Mouse (Mus musculus) heart, embryonic 10.5 days (tissue): ENCODE results near the gene Leprot. TPM values are rescaled to one million over a fixed set of nuclear protein-coding genes. Genes with fewer than 3 reads are reported as not detected.

ENCODE experiments used
- DNase-seq: peaks from one replicate; pipeline ENCODE4 v3.0.0-alpha.2; 2017; ENCODE audit warnings: low spot score
- H3K27ac ChIP-seq: fragments of 300-500 bp; sonication (generic); 2 replicates; pipeline ENCODE4 v1.5.1; 2016; ENCODE audit warnings: mild to moderate bottlenecking
- H3K27me3 ChIP-seq: fragments of 300-500 bp; sonication (generic); 2 replicates; pipeline ENCODE4 v1.6.1; 2016; ENCODE audit warnings: mild to moderate bottlenecking; ENCODE audit not compliant: poor library complexity, insufficient read depth, severe bottlenecking
- H3K36me3 ChIP-seq: fragments of 300-500 bp; sonication (generic); 2 replicates; pipeline ENCODE4 v1.6.1; 2016; ENCODE audit warnings: mild to moderate bottlenecking, moderate library complexity
- H3K4me1 ChIP-seq: fragments of 300-500 bp; sonication (generic); 2 replicates; pipeline ENCODE4 v1.6.1; 2016; ENCODE audit warnings: mild to moderate bottlenecking
- H3K4me3 ChIP-seq: fragments of 300-500 bp; sonication (generic); 2 replicates; pipeline ENCODE4 v1.5.1; 2016; ENCODE audit warnings: mild to moderate bottlenecking, moderate library complexity
- H3K9me3 ChIP-seq: fragments of 300-500 bp; sonication (generic); 2 replicates; pipeline ENCODE4 v1.6.1; 2016; ENCODE audit warnings: mild to moderate bottlenecking, moderate library complexity
- whole genome bisulfite sequencing: fragments of 180-500 bp; shearing (Covaris S2); methylation state at CpG from one replicate; pipeline ENCODE4 v1.1.7; 2016; 5-methylcytosine and 5-hydroxymethylcytosine counted together
- polyA plus RNA-seq: library from polyadenylated mRNA; unstranded; fragments of >200 nt; fragmentation: Nextera tagmentation; extraction: Ambion mirVana; gene quantifications from 2 replicates; pipeline ENCODE4 v1.2.1, GENCODE M21; 2016

The Leprot gene
- polyA plus RNA-seq, 1 experiment from 2014 or later = 75.2 TPM

- Histone ChIP-seq H3K4me1 (peaks cover 11% of the 10 kb centered on the region; the same call in 1 of the 2 replicates), H3K4me3 (peak overlapping the region; percentile 85), H3K27me3 (no peaks in the 10 kb centered on the region), H3K9me3 (no peaks in the 10 kb centered on the region), H3K36me3 (no peaks in the 10 kb centered on the region), H3K27ac (peak overlapping the region; percentile 96)
- under 1% methylated on average over 8 of the region's 8 CpGs for WGBS
- no peak for DNase-seq
Measured at GRCm38 (mm10) chr4:101646857-101647195, 692 bp upstream of the Leprot start.

GRCm38 (mm10) chr4:101647976-101648642 lies 591 bp downstream of the Leprot start:
- H3K27ac ChIP-seq = peak overlapping the region; percentile 96
- H3K4me1 ChIP-seq = peaks cover 11% of the 10 kb centered on the region; the same call in 1 of the 2 replicates
- no peaks in the 10 kb centered on the region for H3K27me3 ChIP-seq
- DNase-seq = no peak
- no peaks in the 10 kb centered on the region for H3K9me3 ChIP-seq
- H3K36me3 ChIP-seq = no peaks in the 10 kb centered on the region
- H3K4me3 ChIP-seq = peak overlapping the region; percentile 85
- WGBS = 1% methylated on average over 20 of the region's 20 CpGs

GRCm38 (mm10) chr4:101648745-101649144 lies 1.2 kb downstream of the Leprot start:
- peak overlapping the region; percentile 85 for H3K4me3 ChIP-seq
- no peaks in the 10 kb centered on the region for H3K27me3 ChIP-seq
- 84% methylated on average over 1 of the region's 1 CpGs for WGBS
- peak overlapping the region; percentile 96; the same call in 1 of the 2 replicates for H3K27ac ChIP-seq
- no peaks in the 10 kb centered on the region for H3K9me3 ChIP-seq
- no peak for DNase-seq
- H3K4me1 ChIP-seq = peaks cover 11% of the 10 kb centered on the region; the same call in 1 of the 2 replicates
- no peaks in the 10 kb centered on the region for H3K36me3 ChIP-seq

GRCm38 (mm10) chr4:101650961-101651360 lies 3.4 kb downstream of the Leprot start:
- Histone ChIP-seq H3K4me1 (peaks cover 11% of the 10 kb centered on the region; the same call in 1 of the 2 replicates), H3K4me3 (no peak overlapping the region), H3K27ac (no peak overlapping the region), H3K36me3 (no peaks in the 10 kb centered on the region), H3K9me3 (no peaks in the 10 kb centered on the region), H3K27me3 (no peaks in the 10 kb centered on the region)
- 86% methylated on average over 2 of the region's 2 CpGs for WGBS
- DNase-seq = no peak

GRCm38 (mm10) chr4:101654256-101654655 lies 6.7 kb downstream of the Leprot start:
- H3K27me3 ChIP-seq = no peaks in the 10 kb centered on the region
- peaks cover 11% of the 10 kb centered on the region; the same call in 1 of the 2 replicates for H3K36me3 ChIP-seq
- DNase-seq = no peak
- H3K9me3 ChIP-seq = no peaks in the 10 kb centered on the region
- H3K4me1 ChIP-seq = no peaks in the 10 kb centered on the region
- WGBS = 84% methylated on average over 6 of the region's 6 CpGs
- no peak overlapping the region for H3K27ac ChIP-seq
- no peak overlapping the region for H3K4me3 ChIP-seq

- no peaks in the 10 kb centered on the region for H3K27me3 ChIP-seq
- no peaks in the 10 kb centered on the region for H3K4me1 ChIP-seq
- H3K9me3 ChIP-seq = no peaks in the 10 kb centered on the region
- H3K4me3 ChIP-seq = no peak overlapping the region
- H3K36me3 ChIP-seq = peaks cover 18% of the 10 kb centered on the region
- DNase-seq = no peak
- WGBS = 72% methylated on average over 4 of the region's 4 CpGs
- H3K27ac ChIP-seq = no peak overlapping the region
Measured at GRCm38 (mm10) chr4:101654788-101655414, 7.4 kb downstream of the Leprot start.

- H3K4me1 ChIP-seq = no peaks in the 10 kb centered on the region
- no peak overlapping the region for H3K4me3 ChIP-seq
- H3K27me3 ChIP-seq = no peaks in the 10 kb centered on the region
- H3K36me3 ChIP-seq = peaks cover 21% of the 10 kb centered on the region
- peak; percentile 64 for DNase-seq
- 69% methylated on average over 7 of the region's 7 CpGs for whole genome bisulfite sequencing
- H3K27ac ChIP-seq = 0 out of 2 replicates have a peak overlapping the region, but pooled peaks have one; percentile 29
- no peaks in the 10 kb centered on the region for H3K9me3 ChIP-seq
Measured at GRCm38 (mm10) chr4:101655415-101655790, 7.9 kb downstream of the Leprot start.

GRCm38 (mm10) chr4:101656056-101656455 lies 8.5 kb downstream of the Leprot start:
- no peaks in the 10 kb centered on the region for H3K4me1 ChIP-seq
- DNase-seq = peak; percentile 41

GRCm38 (mm10) chr4:101656956-101657570 lies 9.5 kb downstream of the Leprot start:
- Histone ChIP-seq H3K27me3 (no peaks in the 10 kb centered on the region), H3K36me3 (peaks cover 36% of the 10 kb centered on the region), H3K4me3 (no peak overlapping the region), H3K9me3 (no peaks in the 10 kb centered on the region), H3K4me1 (no peaks in the 10 kb centered on the region), H3K27ac (no peak overlapping the region)
- DNase-seq = no peak
- WGBS = 36% methylated on average over 6 of the region's 6 CpGs

More at GRCm38 (mm10) chr4:101656056-101656455, 8.5 kb downstream of the Leprot start:
- Histone ChIP-seq H3K27me3 (no peaks in the 10 kb centered on the region), H3K36me3 (peaks cover 26% of the 10 kb centered on the region), H3K9me3 (no peaks in the 10 kb centered on the region), H3K27ac (no peak overlapping the region), H3K4me3 (no peak overlapping the region)
- 74% methylated on average over 15 of the region's 15 CpGs for WGBS

- Histone ChIP-seq H3K27ac (no peak overlapping the region), H3K36me3 (peaks cover 39% of the 10 kb centered on the region), H3K27me3 (no peaks in the 10 kb centered on the region), H3K4me3 (no peak overlapping the region), H3K9me3 (no peaks in the 10 kb centered on the region), H3K4me1 (no peaks in the 10 kb centered on the region)
- peak; percentile 66 for DNase-seq
- WGBS = 64% methylated on average over 9 of the region's 9 CpGs
Measured at GRCm38 (mm10) chr4:101664160-101664750, 16.7 kb downstream of the Leprot start.

- Histone ChIP-seq H3K4me3 (no peak overlapping the region), H3K36me3 (peaks cover 34% of the 10 kb centered on the region), H3K4me1 (no peaks in the 10 kb centered on the region), H3K27ac (no peak overlapping the region), H3K27me3 (no peaks in the 10 kb centered on the region), H3K9me3 (no peaks in the 10 kb centered on the region)
- 90% methylated on average over 4 of the region's 4 CpGs for WGBS
- peak; percentile 67 for DNase-seq
Measured at GRCm38 (mm10) chr4:101664766-101665165, 17.2 kb downstream of the Leprot start.

- H3K4me1 ChIP-seq = no peaks in the 10 kb centered on the region
- no peak for DNase-seq
Measured at GRCm38 (mm10) chr4:101669161-101669560, 21.6 kb downstream of the Leprot start.

GRCm38 (mm10) chr4:101669811-101670210 lies 22.3 kb downstream of the Leprot start:
- H3K9me3 ChIP-seq = no peaks in the 10 kb centered on the region
- no peak overlapping the region for H3K4me3 ChIP-seq
- no peaks in the 10 kb centered on the region for H3K4me1 ChIP-seq
- no peak overlapping the region for H3K27ac ChIP-seq
- no peak for DNase-seq
- no peaks in the 10 kb centered on the region for H3K27me3 ChIP-seq
- WGBS = 79% methylated on average over 5 of the region's 5 CpGs
- H3K36me3 ChIP-seq = no peaks in the 10 kb centered on the region

More at GRCm38 (mm10) chr4:101669161-101669560, 21.6 kb downstream of the Leprot start:
- no peaks in the 10 kb centered on the region for H3K27me3 ChIP-seq
- H3K27ac ChIP-seq = no peak overlapping the region
- H3K9me3 ChIP-seq = no peaks in the 10 kb centered on the region
- WGBS = 68% methylated on average over 5 of the region's 5 CpGs
- no peak overlapping the region for H3K4me3 ChIP-seq
- H3K36me3 ChIP-seq = no peaks in the 10 kb centered on the region
